Mouse (Mus musculus) effector memory CD4-positive, alpha-beta T cell, adult 5 months (primary cell): ENCODE results near the gene Gigyf2. TPM values are rescaled to one million over a fixed set of nuclear protein-coding genes. Genes with fewer than 3 reads are reported as not detected.

Experiments used
- polyA plus RNA-seq: library from polyadenylated mRNA; unstranded; fragments of 100-300 nt; shearing (Covaris generic); gene quantifications from one replicate; pipeline ENCODE4 v1.2.1, GENCODE M21; 2017

The Gigyf2 gene
- polyA plus RNA-seq = 64.5 TPM

GRCm38 (mm10) chr1:87326742-87327163, at the start of gene Gigyf2:
Gene Gigyf2 (plus strand): TSS chr1:87326998.

GRCm38 (mm10) chr1:87394594-87394993, 67.8 kb downstream of the Gigyf2 start, which contains the start of gene Kcnj13:
Gene Kcnj13 (minus strand): TSS chr1:87394729.

DNA sequence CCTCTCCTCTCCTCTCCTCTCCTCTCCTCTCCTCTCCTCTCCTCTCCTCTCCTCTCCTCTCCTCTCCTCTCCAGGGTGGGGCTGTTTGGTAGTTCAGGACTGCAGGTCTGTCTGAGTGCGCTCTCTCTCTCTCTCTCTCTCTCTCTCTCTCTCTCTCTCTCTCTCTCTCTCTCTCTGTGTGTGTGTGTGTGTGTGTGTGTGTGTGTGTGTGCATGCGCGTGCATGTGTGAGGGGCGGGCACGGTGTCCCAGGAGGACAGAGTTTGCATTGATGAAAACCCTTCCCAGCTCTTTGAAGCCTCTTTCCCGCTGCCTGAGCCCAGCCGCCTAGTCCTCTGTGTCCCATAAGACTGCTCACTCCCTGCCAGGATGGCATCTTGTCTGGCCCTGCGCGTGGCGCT, 143.2 kb downstream of the Gigyf2 start, which contains the start of gene Snorc:
TSS of gene Snorc (plus strand) at position 301 of the 400 bp plus-strand sequence.

Other genes with a start within 250 kb of the Gigyf2 start
- gene Alppl2, start 237.1 kb upstream of the Gigyf2 start, polyA plus RNA-seq = not detected
- not detected for gene Alpi, start 225.4 kb upstream of the Gigyf2 start, polyA plus RNA-seq
- not detected for gene Akp3, start 202.0 kb upstream of the Gigyf2 start, polyA plus RNA-seq
- not detected for gene Ecel1, start 170.5 kb upstream of the Gigyf2 start, polyA plus RNA-seq
- gene Prss56, start 143.7 kb upstream of the Gigyf2 start, polyA plus RNA-seq = not detected
- not detected for gene Chrnd, start 136.4 kb upstream of the Gigyf2 start, polyA plus RNA-seq
- gene Chrng, start 122.3 kb upstream of the Gigyf2 start, polyA plus RNA-seq = not detected
- 157 TPM for gene Eif4e2, start 113.1 kb upstream of the Gigyf2 start, polyA plus RNA-seq
- not detected for gene Efhd1, start 62.6 kb upstream of the Gigyf2 start, polyA plus RNA-seq
- 1.7 TPM for gene Kcnj13, start 67.7 kb downstream of the Gigyf2 start, polyA plus RNA-seq
- not detected for gene Snorc, start 143.3 kb downstream of the Gigyf2 start, polyA plus RNA-seq
- not detected for gene Neu2, start 182.9 kb downstream of the Gigyf2 start, polyA plus RNA-seq
- gene Ngef, start 246.9 kb downstream of the Gigyf2 start, polyA plus RNA-seq = not detected